In the genomic region with DNA sequence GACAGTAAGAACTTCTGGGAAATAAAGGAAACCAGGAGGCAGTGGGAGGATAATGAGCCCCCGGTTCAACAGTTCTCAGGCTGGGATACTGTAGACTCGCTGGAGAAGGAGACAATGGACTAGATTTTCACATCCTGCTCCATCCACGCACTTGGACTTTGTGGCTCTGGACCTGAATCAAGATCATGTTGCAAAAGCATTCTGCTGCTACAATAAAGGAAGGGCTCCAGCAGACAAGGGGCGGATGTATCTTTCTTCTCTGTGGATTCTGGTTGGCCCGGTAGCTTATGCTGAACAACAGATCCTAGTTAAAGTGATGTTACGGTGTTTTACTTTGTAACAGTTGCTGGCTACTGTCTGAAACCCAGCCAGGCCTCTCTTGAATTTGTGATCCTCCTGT, we compare ENCODE assay signal across 32 mouse cellular contexts. TPM values are rescaled to one million over a fixed set of nuclear protein-coding genes. Genes with fewer than 3 reads are reported as not detected.
A peak's percentile ranks its signal among the peaks of the same experiment; 100 is the strongest.
DNase-seq lines count a peak whose midpoint lies in the region; ATAC-seq and TF ChIP-seq lines count a peak whose summit lies in the region.
"Had no signal": no experiment of that assay in that cellular context is flagged by ENCODE, and none has a peak within 500 bp of the region (broad histone marks: within the 10 kb centered on the region; RNA-seq: fewer than 3 reads in every experiment).

No protein-coding gene starts in this region.

- no peak for ATAC-seq in liver, embryonic 12.5 days
- ATAC-seq: forebrain, embryonic 14.5 days; lung, postnatal 0 days; midbrain, embryonic 13.5 days had no signal

- 74% methylated on average over 6 of the region's 6 CpGs for WGBS in liver, embryonic 12.5 days (ENCODE audit: insufficient replicate concordance)
- 25% methylated on average over 6 of the region's 6 CpGs for whole genome bisulfite sequencing in small intestine, adult 2 months

- no peak for DNase-seq in ES-E14 (ENCODE audit: low read depth, low spot score)
- DNase-seq in gastrocnemius, postnatal 25 days = no peak
- no peak for DNase-seq in spleen, postnatal 4 days (ENCODE audit: low spot score in 2 of 2)
- no peak for DNase-seq in left cerebral cortex, adult 18-20 months (ENCODE audit: low spot score in 2 of 2)
- DNase-seq: adrenal gland, adult 8-10 months; cerebellum, adult 11 months; cerebellum, adult 9-10 months; embryo, embryonic 11 days; gastrocnemius, postnatal 14 days; heart, adult 11 months; heart, postnatal 4 days; kidney, adult 18-20 months; kidney, postnatal 25 days; lung, postnatal 4 days; retina, postnatal 1 day; right cerebral cortex, postnatal 14 days; spleen, adult 18-20 months; thymus, adult 2 months; thymus, postnatal 4 days had no signal

- in situ Hi-C loops in ES-E14 (cut with MboI; ENCODE audit: low sequenced_read_pairs in 2 of 2, unreplicated experiment in 2 of 2) = no loop called here

- H3K9me3 ChIP-seq in ES-Bruce4 (replicated peaks; ENCODE audit: control insufficient read depth, insufficient read depth, low read length, poor library complexity, severe bottlenecking) (no peaks in the 10 kb centered on the region), ES-E14 (ENCODE audit: control insufficient read depth, insufficient read depth, low read depth, low read length) (no peaks in the 10 kb centered on the region)
- H3K9me3 ChIP-seq in liver, embryonic 12.5 days (replicated peaks) = no peaks in the 10 kb centered on the region
- H3K9me3 ChIP-seq: embryonic facial prominence, embryonic 12.5 days; G1E; hindbrain, embryonic 13.5 days; kidney, embryonic 15.5 days; megakaryocyte, embryonic 14.5 days; midbrain, embryonic 13.5 days had no signal

- no peak for TF ChIP-seq CTCF in ES-Bruce4 (IDR thresholded peaks at IDR 0.05; ENCODE audit: low read depth, low read length)
- TF ChIP-seq CTCF in small intestine, adult 2 months (IDR thresholded peaks at IDR 0.05; ENCODE audit: extremely low read depth, insufficient read length, insufficient replicate concordance, low read depth, low read length) = no peak

- H3K4me1 ChIP-seq in ES-Bruce4 (ENCODE audit: control insufficient read depth, insufficient read depth, low read length) (peaks cover 5% of the 10 kb centered on the region), ES-E14 (ENCODE audit: control insufficient read depth in 2 of 2, insufficient read depth in 2 of 2, low read length in 2 of 2, poor library complexity in 1 of 2) (peaks cover 2 to 11% of the 10 kb centered on the region in 2 experiments; a peak in 2 of 4 replicates)
- H3K4me1 ChIP-seq in liver, embryonic 12.5 days = peaks cover 26% of the 10 kb centered on the region
- peaks cover 21% of the 10 kb centered on the region; the same call in 1 of the 2 replicates for H3K4me1 ChIP-seq in small intestine, adult 2 months (ENCODE audit: control insufficient read depth, insufficient read depth, insufficient read length, low read length)
- H3K4me1 ChIP-seq: embryonic facial prominence, embryonic 12.5 days; hindbrain, embryonic 13.5 days; megakaryocyte, embryonic 14.5 days; midbrain, embryonic 13.5 days had no signal

- H3K4me2 ChIP-seq in liver, embryonic 12.5 days = no peak overlapping the region
- H3K4me2 ChIP-seq: embryonic facial prominence, embryonic 12.5 days; heart, embryonic 11.5 days; hindbrain, embryonic 13.5 days; kidney, embryonic 15.5 days; midbrain, embryonic 13.5 days had no signal

- H3K4me3 ChIP-seq in ES-Bruce4 (ENCODE audit: low read depth, low read length) (no peak overlapping the region), ES-E14 (ENCODE audit: insufficient read depth in 1 of 2, low read depth in 1 of 2, low read length in 2 of 2, poor library complexity in 1 of 2, severe bottlenecking in 1 of 2) (no peak overlapping the region)
- no peak overlapping the region for H3K4me3 ChIP-seq in liver, embryonic 12.5 days
- H3K4me3 ChIP-seq in small intestine, adult 2 months (ENCODE audit: low read depth, low read length) = peak overlapping the region; percentile 37; the same call in 1 of the 2 replicates
- H3K4me3 ChIP-seq: embryonic facial prominence, embryonic 12.5 days; hindbrain, embryonic 13.5 days; kidney, embryonic 15.5 days; megakaryocyte, embryonic 14.5 days; midbrain, embryonic 13.5 days had no signal

- no peak for TF ChIP-seq POLR2A in ES-Bruce4 (IDR thresholded peaks at IDR 0.05; ENCODE audit: insufficient read depth, low read length)
- no peak for TF ChIP-seq POLR2A in small intestine, adult 2 months (IDR thresholded peaks at IDR 0.05; ENCODE audit: low read depth, low read length)

- no peak overlapping the region for H3K9ac ChIP-seq in ES-Bruce4 (ENCODE audit: low read depth, poor library complexity, severe bottlenecking)
- H3K9ac ChIP-seq in ES-E14 (ENCODE audit: insufficient read depth, low read depth, low read length, poor library complexity, severe bottlenecking) = peak overlapping the region; percentile 13; the same call in 1 of the 2 replicates
- no peak overlapping the region for H3K9ac ChIP-seq in liver, embryonic 12.5 days
- H3K9ac ChIP-seq: embryonic facial prominence, embryonic 12.5 days; hindbrain, embryonic 13.5 days; kidney, embryonic 15.5 days; liver, embryonic 14.5 days; midbrain, embryonic 13.5 days had no signal

- TF ChIP-seq EP300 in ES-Bruce4 (IDR thresholded peaks at IDR 0.05; ENCODE audit: insufficient read depth, low read depth, low read length) = no peak

- H3K27me3 ChIP-seq in ES-Bruce4 (ENCODE audit: control insufficient read depth, insufficient read depth, low read length, poor library complexity, severe bottlenecking) = no peaks in the 10 kb centered on the region
- H3K27me3 ChIP-seq in liver, embryonic 12.5 days (replicated peaks) = peaks cover 24% of the 10 kb centered on the region
- H3K27me3 ChIP-seq in small intestine, adult 2 months (ENCODE audit: control insufficient read depth, insufficient read depth, low read length) = no peaks in the 10 kb centered on the region
- H3K27me3 ChIP-seq: embryonic facial prominence, embryonic 12.5 days; hindbrain, embryonic 13.5 days; kidney, embryonic 15.5 days; midbrain, embryonic 13.5 days had no signal

- no peaks in the 10 kb centered on the region for H3K36me3 ChIP-seq in ES-Bruce4 (ENCODE audit: control insufficient read depth, insufficient read depth, low read length, poor library complexity, severe bottlenecking)
- no peaks in the 10 kb centered on the region for H3K36me3 ChIP-seq in ES-E14 (ENCODE audit: control insufficient read depth, insufficient read depth, low read length, poor library complexity, severe bottlenecking)
- no peaks in the 10 kb centered on the region for H3K36me3 ChIP-seq in liver, embryonic 12.5 days
- no peaks in the 10 kb centered on the region for H3K36me3 ChIP-seq in small intestine, adult 2 months (ENCODE audit: control insufficient read depth, insufficient read depth, low read length)
- H3K36me3 ChIP-seq: embryonic facial prominence, embryonic 12.5 days; G1E; hindbrain, embryonic 13.5 days; kidney, embryonic 15.5 days; midbrain, embryonic 13.5 days had no signal

- H3K27ac ChIP-seq in ES-Bruce4 (ENCODE audit: insufficient read depth, low read length) = peak overlapping the region; percentile 26
- H3K27ac ChIP-seq in ES-E14 (ENCODE audit: insufficient read depth, low read depth, low read length, poor library complexity, severe bottlenecking) = no peak overlapping the region; the same call in 1 of the 2 replicates
- H3K27ac ChIP-seq in liver, embryonic 12.5 days = peak overlapping the region; percentile 59
- H3K27ac ChIP-seq in small intestine, adult 2 months (ENCODE audit: insufficient read depth, low read depth, low read length) = peak overlapping the region; percentile 76
- H3K27ac ChIP-seq: embryonic facial prominence, embryonic 12.5 days; hindbrain, embryonic 13.5 days; kidney, embryonic 15.5 days; liver, embryonic 14.5 days; midbrain, embryonic 13.5 days had no signal

TF ChIP-seq in ES-E14, 5 proteins besides CTCF, POLR2A, EP300 and RAD21:
- TF ChIP-seq CHD2 (IDR thresholded peaks at IDR 0.05; ENCODE audit: low read depth, low read length) (no peak), ZC3H11A (IDR thresholded peaks at IDR 0.05; ENCODE audit: borderline replicate concordance, low read depth, low read length) (no peak), MAFK (IDR thresholded peaks at IDR 0.05; ENCODE audit: insufficient read depth, low read depth, low read length) (no peak), HCFC1 (IDR thresholded peaks at IDR 0.05; ENCODE audit: borderline replicate concordance, insufficient read depth, low read length) (no peak), ZNF384 (IDR thresholded peaks at IDR 0.05; ENCODE audit: low read depth, low read length) (no peak)

RNA-seq across cellular contexts. Expression of a gene that starts 22.4 kb away (rescaled TPM):
- 164 and 167 TPM in 2 replicates for polyA plus RNA-seq in ES-Bruce4 (2011; ENCODE audit: insufficient read depth, insufficient read length, low read depth, missing spikeins)
- 90.1 and 100 TPM in 2 replicates for total RNA-seq in ES-E14 (2012; rRNA removed)
- 41.6 and 42.4 TPM in 2 replicates for polyA plus RNA-seq in liver, embryonic 12.5 days (2016; fragmentation: Nextera tagmentation; extraction: Ambion mirVana)
- 16.9 and 25.9 TPM in 2 replicates for polyA plus RNA-seq in small intestine, adult 2 months (2012; rRNA removed)
- total RNA-seq in gastrocnemius, postnatal 25 days (2021) = 10 to 100 TPM; 69.1 to 85.8 TPM
- 10 to 100 TPM; 87.5 to 89.1 TPM for total RNA-seq in left cerebral cortex, adult 18-20 months (2021)
